Mouse (Mus musculus) midbrain, embryonic 10.5 days (tissue): ENCODE measurements around the gene Esyt1. TPM values are rescaled to one million over a fixed set of nuclear protein-coding genes. Genes with fewer than 3 reads are reported as not detected.
"Not testable (repeated sequence)": the region's sequence is repeated elsewhere in the genome, so short reads cannot be mapped to it uniquely, and the experiment has no call there.

Source experiments
- DNase-seq: peaks from one replicate; pipeline ENCODE4 v3.0.0-alpha.2; 2017; ENCODE audit warnings: low spot score
- H3K27ac ChIP-seq: fragments of 300-500 bp; sonication (generic); replicated peaks from 2 replicates; pipeline ENCODE4 v1.5.1; 2016; ENCODE audit warnings: mild to moderate bottlenecking
- H3K27me3 ChIP-seq: fragments of 300-500 bp; sonication (generic); 2 replicates; pipeline ENCODE4 v1.6.1; 2016; ENCODE audit warnings: low read depth, mild to moderate bottlenecking; ENCODE audit not compliant: poor library complexity, severe bottlenecking
- H3K36me3 ChIP-seq: fragments of 300-500 bp; sonication (generic); 2 replicates; pipeline ENCODE4 v1.6.1; 2016; ENCODE audit warnings: mild to moderate bottlenecking, moderate library complexity
- H3K4me1 ChIP-seq: fragments of 300-500 bp; sonication (generic); 2 replicates; pipeline ENCODE4 v1.6.1; 2016
- H3K4me3 ChIP-seq: fragments of 300-500 bp; sonication (generic); 2 replicates; pipeline ENCODE4 v1.5.1; 2016; ENCODE audit warnings: mild to moderate bottlenecking, moderate library complexity
- H3K9me3 ChIP-seq: fragments of 300-500 bp; sonication (generic); replicated peaks from 2 replicates; pipeline ENCODE4 v1.6.1; 2016; ENCODE audit warnings: mild to moderate bottlenecking
- WGBS: fragments of 180-500 bp; shearing (Covaris S2); methylation state at CpG from one replicate; pipeline ENCODE4 v1.1.7; 2016; 5-methylcytosine and 5-hydroxymethylcytosine counted together
- polyA plus RNA-seq: library from polyadenylated mRNA; unstranded; fragments of >200 nt; fragmentation: Nextera tagmentation; extraction: Ambion mirVana; gene quantifications from 2 replicates; pipeline ENCODE4 v1.2.1, GENCODE M21; 2016

The Esyt1 gene
- polyA plus RNA-seq, 1 experiment from 2014 or later: 17.2 TPM

- Histone ChIP-seq H3K27me3 (peaks cover 6% of the 10 kb centered on the region), H3K36me3 (peaks cover 32% of the 10 kb centered on the region), H3K4me3 (no peak overlapping the region; the same call in 1 of the 2 replicates), H3K9me3 (no peaks in the 10 kb centered on the region), H3K27ac (no peak overlapping the region), H3K4me1 (no peaks in the 10 kb centered on the region)
- whole genome bisulfite sequencing: 89% methylated on average over 11 of the region's 11 CpGs
- no peak for DNase-seq
Measured at GRCm38 (mm10) chr10:128510301-128510700, 15.4 kb downstream of the Esyt1 start.

GRCm38 (mm10) chr10:128509831-128510230 lies 15.8 kb downstream of the Esyt1 start:
- Histone ChIP-seq H3K4me3 (no peak overlapping the region), H3K36me3 (peaks cover 27% of the 10 kb centered on the region), H3K27ac (no peak overlapping the region), H3K9me3 (no peaks in the 10 kb centered on the region), H3K4me1 (no peaks in the 10 kb centered on the region), H3K27me3 (peaks cover 1% of the 10 kb centered on the region)
- DNase-seq: no peak
- WGBS: 91% methylated on average over 4 of the region's 4 CpGs

GRCm38 (mm10) chr10:128509203-128509602 lies 16.5 kb downstream of the Esyt1 start:
- no peak for DNase-seq

GRCm38 (mm10) chr10:128508260-128508659 lies 17.4 kb downstream of the Esyt1 start:
- H3K36me3 ChIP-seq: peaks cover 26% of the 10 kb centered on the region
- H3K27me3 ChIP-seq: no peaks in the 10 kb centered on the region
- no peak overlapping the region for H3K4me3 ChIP-seq
- H3K9me3 ChIP-seq: no peaks in the 10 kb centered on the region
- no peak for DNase-seq
- H3K4me1 ChIP-seq: no peaks in the 10 kb centered on the region
- 88% methylated on average over 9 of the region's 9 CpGs for WGBS
- H3K27ac ChIP-seq: no peak overlapping the region

More at GRCm38 (mm10) chr10:128509203-128509602, 16.5 kb downstream of the Esyt1 start:
- H3K27ac ChIP-seq: no peak overlapping the region
- H3K36me3 ChIP-seq: peaks cover 26% of the 10 kb centered on the region
- H3K4me1 ChIP-seq: no peaks in the 10 kb centered on the region
- 94% methylated on average over 9 of the region's 9 CpGs for WGBS
- no peaks in the 10 kb centered on the region for H3K9me3 ChIP-seq
- no peaks in the 10 kb centered on the region for H3K27me3 ChIP-seq
- H3K4me3 ChIP-seq: no peak overlapping the region

- Histone ChIP-seq H3K4me1 (no peaks in the 10 kb centered on the region), H3K27me3 (no peaks in the 10 kb centered on the region), H3K9me3 (no peaks in the 10 kb centered on the region), H3K4me3 (no peak overlapping the region), H3K36me3 (peaks cover 15% of the 10 kb centered on the region; the same call in 1 of the 2 replicates), H3K27ac (no peak overlapping the region)
- DNase-seq: no peak
- 94% methylated on average over 14 of the region's 14 CpGs for WGBS
Measured at GRCm38 (mm10) chr10:128505974-128506373, 19.7 kb downstream of the Esyt1 start.

GRCm38 (mm10) chr10:128505371-128505667 lies 20.4 kb downstream of the Esyt1 start:
- not testable (repeated sequence) for H3K4me1 ChIP-seq, H3K27me3 ChIP-seq

GRCm38 (mm10) chr10:128504641-128505370 lies 20.9 kb downstream of the Esyt1 start:
- no peak overlapping the region for H3K27ac ChIP-seq
- DNase-seq: no peak
- H3K9me3 ChIP-seq: no peaks in the 10 kb centered on the region
- no peaks in the 10 kb centered on the region; the same call in 1 of the 2 replicates for H3K4me1 ChIP-seq
- H3K4me3 ChIP-seq: peak overlapping the region; percentile 9; the same call in 1 of the 2 replicates
- no peaks in the 10 kb centered on the region for H3K27me3 ChIP-seq
- 85% methylated on average over 9 of the region's 9 CpGs for WGBS
- H3K36me3 ChIP-seq: peaks cover 6% of the 10 kb centered on the region; the same call in 1 of the 2 replicates

More at GRCm38 (mm10) chr10:128505371-128505667, 20.4 kb downstream of the Esyt1 start:
- H3K27ac ChIP-seq, H3K9me3 ChIP-seq, H3K4me3 ChIP-seq, DNase-seq: not testable (repeated sequence)
- WGBS: 83% methylated on average over 5 of the region's 5 CpGs
- H3K36me3 ChIP-seq: peaks cover 11% of the 10 kb centered on the region; the same call in 1 of the 2 replicates

GRCm38 (mm10) chr10:128504012-128504411 lies 21.7 kb downstream of the Esyt1 start:
- WGBS: 86% methylated on average over 3 of the region's 3 CpGs
- peaks cover 6% of the 10 kb centered on the region for H3K4me1 ChIP-seq
- no peak overlapping the region for H3K27ac ChIP-seq
- no peaks in the 10 kb centered on the region for H3K27me3 ChIP-seq
- no peak for DNase-seq
- no peaks in the 10 kb centered on the region for H3K9me3 ChIP-seq
- 0 out of 2 replicates have a peak, but pooled peaks cover 4% of the 10 kb centered on the region for H3K36me3 ChIP-seq
- no peak overlapping the region for H3K4me3 ChIP-seq

GRCm38 (mm10) chr10:128503532-128503931 lies 22.1 kb downstream of the Esyt1 start:
- Histone ChIP-seq H3K9me3 (no peaks in the 10 kb centered on the region), H3K27me3 (no peaks in the 10 kb centered on the region), H3K4me1 (peaks cover 6% of the 10 kb centered on the region), H3K4me3 (no peak overlapping the region), H3K36me3 (0 out of 2 replicates have a peak, but pooled peaks cover 4% of the 10 kb centered on the region), H3K27ac (no peak overlapping the region)
- 83% methylated on average over 8 of the region's 8 CpGs for WGBS
- no peak for DNase-seq

- DNase-seq: no peak
- H3K4me1 ChIP-seq: peaks cover 18% of the 10 kb centered on the region
- H3K27me3 ChIP-seq: peaks cover under 1% of the 10 kb centered on the region; the same call in 1 of the 2 replicates
- no peak overlapping the region for H3K27ac ChIP-seq
- H3K36me3 ChIP-seq: 0 out of 2 replicates have a peak, but pooled peaks cover 4% of the 10 kb centered on the region
- no peaks in the 10 kb centered on the region for H3K9me3 ChIP-seq
- 78% methylated on average over 5 of the region's 5 CpGs for WGBS
- H3K4me3 ChIP-seq: no peak overlapping the region
Measured at GRCm38 (mm10) chr10:128502341-128502740, 23.3 kb downstream of the Esyt1 start.

- 3% methylated on average over 21 of the region's 21 CpGs for WGBS
Measured at GRCm38 (mm10) chr10:128499116-128499671, 26.5 kb downstream of the Esyt1 start.

GRCm38 (mm10) chr10:128498590-128498989 lies 27.1 kb downstream of the Esyt1 start, which contains the start of gene Myl6b:
Gene Myl6b (minus strand): TSS chr10:128498685.
- H3K36me3 ChIP-seq: no peaks in the 10 kb centered on the region
- peaks cover 14% of the 10 kb centered on the region for H3K27me3 ChIP-seq
- peak within 1 kb of the TSS; percentile 84 for H3K27ac ChIP-seq
- H3K4me3 ChIP-seq: peak within 1 kb of the TSS; percentile 67
- peak; percentile 97 for DNase-seq
- WGBS: under 1% methylated on average over 27 of the region's 27 CpGs
- peaks cover 41% of the 10 kb centered on the region for H3K4me1 ChIP-seq
- no peaks in the 10 kb centered on the region for H3K9me3 ChIP-seq

More at GRCm38 (mm10) chr10:128499116-128499671, 26.5 kb downstream of the Esyt1 start:
- H3K36me3 ChIP-seq: no peaks in the 10 kb centered on the region
- H3K4me1 ChIP-seq: peaks cover 40% of the 10 kb centered on the region
- peak overlapping the region; percentile 84 for H3K27ac ChIP-seq
- no peaks in the 10 kb centered on the region for H3K9me3 ChIP-seq
- peaks cover 14% of the 10 kb centered on the region for H3K27me3 ChIP-seq
- peak overlapping the region; percentile 67 for H3K4me3 ChIP-seq
- DNase-seq: peak; percentile 60
